Mouse (Mus musculus) adrenal gland, postnatal 10 days (tissue): ENCODE results near the gene Ston2. TPM values are rescaled to one million over a fixed set of nuclear protein-coding genes. Genes with fewer than 3 reads are reported as not detected.
A peak's percentile ranks its signal among the peaks of the same experiment; 100 is the strongest.

Source experiments
- DNase-seq: peaks from one replicate; pipeline ENCODE4 v3.0.0; 2021; ENCODE audit warnings: mixed read lengths
- total RNA-seq, 2 experiments: library from RNA; stranded (reverse); gene quantifications; 2 replicates each; pipeline ENCODE4 v1.2.3; 2021

Gene Ston2
- total RNA-seq, 2 experiments from 2014 or later, result 10.0 to 12.9 TPM

DNA sequence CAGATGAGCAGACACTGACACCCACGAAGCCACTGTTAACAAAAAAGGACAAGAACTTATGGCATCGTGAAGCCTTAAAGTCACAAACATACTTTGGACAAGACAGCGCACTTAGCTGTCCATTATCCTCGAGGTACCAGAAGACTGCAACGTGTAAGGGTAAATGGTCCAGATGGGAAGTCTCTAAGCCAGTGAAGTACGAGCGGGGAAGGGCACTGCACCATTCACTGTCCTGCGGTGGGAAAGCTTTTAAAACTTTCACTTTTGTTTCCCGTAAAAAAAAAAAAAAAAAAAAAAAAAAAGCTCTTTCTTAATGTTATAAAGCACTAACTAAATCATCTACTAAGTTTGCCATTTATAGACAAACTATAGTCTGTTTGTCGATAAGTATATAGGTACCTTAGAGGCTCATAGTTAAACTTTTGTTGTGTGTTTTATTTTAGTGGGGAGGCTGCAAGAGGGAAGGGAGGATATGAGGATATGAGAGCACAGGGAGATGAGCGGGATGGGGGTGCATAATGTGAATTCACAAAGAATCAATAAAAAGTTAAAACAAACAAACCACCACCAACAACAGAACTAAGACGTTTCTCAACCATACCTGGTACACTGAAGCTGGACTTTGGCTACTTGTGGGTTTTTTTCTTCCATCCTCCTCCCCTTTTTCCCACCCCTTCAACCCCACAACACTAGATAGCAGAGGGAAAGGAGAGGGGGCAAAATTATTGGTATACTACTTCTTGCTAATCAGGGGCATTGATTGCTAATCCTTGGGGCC lies 127.4 kb downstream of the Ston2 start:
- DNase-seq, result no peak

GRCm38 (mm10) chr12:91654399-91655122 lies 133.6 kb downstream of the Ston2 start:
- DNase-seq, result peak; percentile 50

DNA sequence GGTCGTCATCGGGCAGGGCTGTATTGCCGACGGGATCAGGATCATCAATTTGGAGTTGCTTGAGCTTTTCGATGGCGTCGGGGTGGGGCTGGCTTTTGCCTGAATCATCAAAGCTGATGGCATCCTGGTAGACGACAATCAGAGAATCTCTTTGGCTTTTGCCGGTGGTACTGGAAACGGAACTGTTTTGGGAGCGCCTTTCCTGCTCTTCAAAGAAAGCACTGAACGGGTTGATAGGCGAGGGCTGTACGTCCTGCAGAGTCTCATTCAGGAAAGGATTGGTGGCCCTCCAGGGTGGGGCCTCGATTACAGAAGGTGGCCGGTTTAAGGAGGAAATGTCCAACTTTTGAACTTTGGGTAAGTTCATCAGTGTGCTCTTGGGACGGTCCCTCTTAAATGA lies 139.8 kb downstream of the Ston2 start:
- DNase-seq, result no peak

GRCm38 (mm10) chr12:91645361-91646123 lies 142.6 kb downstream of the Ston2 start:
- DNase-seq, result no peak

- no peak for DNase-seq
These were observed 145.0 kb downstream of the Ston2 start for GRCm38 (mm10) chr12:91643221-91643620.

DNA sequence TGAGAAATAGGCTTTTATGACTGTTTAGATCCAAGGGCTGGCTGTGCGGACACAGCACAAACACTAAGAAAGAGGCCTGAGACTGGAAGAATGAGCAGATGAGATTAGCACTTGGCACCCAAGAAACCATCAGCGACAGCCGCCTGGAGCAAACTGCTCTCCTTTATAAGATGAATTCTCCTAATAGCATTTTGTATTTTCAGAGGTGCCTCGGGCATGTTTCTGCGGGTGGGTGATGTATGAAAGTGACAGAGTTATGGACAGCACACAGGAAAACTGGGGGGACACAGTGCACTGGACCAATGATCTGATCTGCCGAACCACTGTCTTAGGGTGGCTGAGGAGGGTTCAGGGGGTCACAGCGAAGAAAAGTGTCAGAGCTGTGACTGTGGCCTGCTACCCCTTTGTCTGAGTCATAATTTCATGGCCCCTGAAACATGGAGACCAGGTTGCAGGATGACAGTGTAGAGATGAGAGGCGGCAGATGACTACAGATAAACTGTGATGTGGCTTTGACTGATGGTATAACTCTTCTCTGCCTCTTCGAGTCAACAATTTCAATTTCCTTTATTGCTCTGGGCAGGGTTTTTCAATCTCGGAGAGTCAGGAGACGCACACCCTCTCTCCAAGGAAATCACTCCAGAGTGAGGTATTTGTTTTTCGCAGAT lies 145.6 kb downstream of the Ston2 start:
- DNase-seq, result no peak

DNA sequence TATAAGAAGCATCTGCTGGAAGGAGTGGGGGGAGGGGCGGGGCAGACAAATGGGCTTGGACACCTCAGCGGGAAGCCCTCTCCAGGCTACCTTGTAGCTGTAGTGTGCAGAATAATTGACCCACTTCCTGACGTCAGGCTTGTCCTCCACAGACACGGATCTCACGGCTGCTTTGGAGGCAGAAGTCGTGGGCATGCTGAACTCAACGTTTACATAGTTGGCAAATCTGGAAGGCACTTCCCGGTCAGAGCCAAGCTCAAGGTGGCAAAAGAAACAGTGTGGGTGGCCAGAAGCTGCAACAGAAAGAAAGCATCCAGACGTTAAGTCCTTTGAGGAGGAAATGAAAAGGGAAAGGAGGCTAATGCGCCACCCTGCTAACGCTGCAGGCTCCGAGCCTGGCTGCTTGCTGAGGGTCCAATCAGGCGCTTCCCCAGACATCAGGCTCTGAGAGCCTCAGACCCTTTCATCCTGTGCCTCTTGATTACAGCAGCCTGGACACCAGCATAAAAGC lies 146.5 kb downstream of the Ston2 start:
- peak; percentile 47 for DNase-seq

GRCm38 (mm10) chr12:91641133-91641532 lies 147.1 kb downstream of the Ston2 start:
- DNase-seq, result no peak

DNA sequence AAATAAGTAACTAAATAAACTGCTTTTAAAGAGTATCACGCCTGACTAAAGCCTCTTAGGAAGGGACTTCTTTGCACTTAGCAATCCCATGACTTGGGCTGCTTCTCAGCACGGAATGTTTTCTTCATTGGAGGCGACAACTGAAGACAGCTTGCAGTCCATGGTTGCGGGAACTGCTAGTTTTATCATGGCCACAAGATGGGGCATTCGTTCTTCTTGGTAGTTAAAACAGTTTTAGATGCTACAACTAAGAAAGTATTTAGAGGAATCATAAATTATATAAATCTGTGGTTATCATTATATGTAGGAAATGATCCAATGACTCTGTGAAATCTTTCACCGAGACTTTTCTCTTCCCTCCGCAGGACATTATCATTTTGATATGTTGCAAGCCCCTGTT lies 147.5 kb downstream of the Ston2 start:
- DNase-seq, result peak; percentile 72

GRCm38 (mm10) chr12:91638351-91638750 lies 149.8 kb downstream of the Ston2 start:
- peak; percentile 51 for DNase-seq

DNA sequence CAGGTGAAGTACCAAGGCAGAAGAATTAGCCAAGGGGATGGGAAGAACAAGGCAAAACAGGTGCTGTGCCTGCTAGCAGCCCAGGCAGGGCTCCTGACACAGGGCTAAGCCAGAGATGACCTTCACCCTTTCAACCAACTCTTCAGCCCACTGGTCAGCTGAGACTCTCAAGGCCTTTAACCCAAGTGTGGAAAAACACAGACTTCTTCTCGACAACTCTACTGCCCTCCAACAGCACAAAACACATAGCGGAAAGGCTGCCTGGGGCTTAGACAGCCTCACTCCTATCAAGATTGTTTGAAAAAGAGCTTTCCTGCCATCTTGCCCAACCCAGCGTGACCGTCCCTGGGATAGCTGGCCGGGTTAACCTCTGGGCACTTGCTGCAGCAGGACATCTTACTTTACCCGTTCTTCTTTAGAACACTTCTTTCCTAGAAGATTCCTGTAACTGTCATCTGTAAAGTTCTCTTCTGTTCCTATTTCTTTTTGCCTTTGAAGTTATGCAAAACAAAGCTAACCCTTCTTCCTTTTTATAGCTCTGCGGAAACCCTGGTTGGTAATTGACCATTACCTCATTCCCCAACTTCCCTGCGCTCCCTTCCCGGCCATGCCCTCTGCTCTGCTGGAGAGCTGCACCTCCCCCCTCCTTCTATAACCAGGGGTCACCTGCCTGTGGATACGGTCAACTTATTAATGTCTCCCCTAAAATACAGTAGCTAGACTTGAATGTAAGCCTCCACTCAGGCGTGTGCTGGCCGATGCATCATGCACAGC lies 150.9 kb downstream of the Ston2 start:
- no peak for DNase-seq

DNA sequence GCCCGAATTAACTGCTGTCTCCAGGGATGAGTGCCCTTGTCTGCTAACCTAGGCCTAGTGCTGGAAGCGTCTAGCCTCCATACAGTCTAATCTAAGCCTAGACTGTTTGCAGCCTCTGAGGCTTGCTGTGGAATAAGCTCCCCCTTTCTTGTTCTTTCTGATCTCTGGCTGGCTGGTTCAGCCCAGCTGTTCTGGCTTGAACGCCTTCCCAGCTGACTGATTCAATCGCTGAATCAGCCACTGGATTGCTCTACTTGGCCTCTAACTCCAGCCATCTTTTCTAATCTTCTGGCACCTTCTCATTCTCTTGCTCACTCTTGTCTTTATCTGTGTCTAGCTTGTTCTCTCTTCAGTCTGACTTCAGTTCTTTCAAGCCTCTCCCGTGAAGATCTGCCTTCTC lies 161.7 kb downstream of the Ston2 start:
- no peak for DNase-seq

GRCm38 (mm10) chr12:91625013-91625412 lies 163.2 kb downstream of the Ston2 start:
- DNase-seq, result peak; percentile 67

DNA sequence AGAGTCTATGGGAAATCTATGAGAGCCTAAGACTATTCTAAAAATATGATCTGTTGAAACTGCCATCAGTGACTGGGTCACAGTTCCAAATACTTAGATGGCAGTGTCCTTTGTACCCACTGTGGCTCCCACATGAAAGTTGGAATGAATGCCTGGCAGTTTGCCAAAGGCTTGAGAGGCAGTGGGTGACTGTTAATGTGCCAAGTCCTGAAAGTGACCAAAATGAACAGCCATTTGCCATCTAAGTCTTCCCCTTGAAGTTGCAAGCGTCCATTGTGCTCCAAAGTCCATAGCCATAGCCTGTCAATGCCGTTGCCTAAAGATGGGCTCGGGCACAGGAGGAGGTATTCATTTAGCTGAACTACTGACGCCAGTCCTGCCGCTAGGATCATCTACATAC lies 178.8 kb downstream of the Ston2 start:
- peak; percentile 44 for DNase-seq

- no peak for DNase-seq
These were observed 180.5 kb downstream of the Ston2 start for GRCm38 (mm10) chr12:91607678-91608077.

- DNase-seq, result no peak
These were observed 181.5 kb downstream of the Ston2 start for GRCm38 (mm10) chr12:91606651-91607050.

GRCm38 (mm10) chr12:91604600-91604999 lies 183.6 kb downstream of the Ston2 start:
- DNase-seq, result no peak

DNA sequence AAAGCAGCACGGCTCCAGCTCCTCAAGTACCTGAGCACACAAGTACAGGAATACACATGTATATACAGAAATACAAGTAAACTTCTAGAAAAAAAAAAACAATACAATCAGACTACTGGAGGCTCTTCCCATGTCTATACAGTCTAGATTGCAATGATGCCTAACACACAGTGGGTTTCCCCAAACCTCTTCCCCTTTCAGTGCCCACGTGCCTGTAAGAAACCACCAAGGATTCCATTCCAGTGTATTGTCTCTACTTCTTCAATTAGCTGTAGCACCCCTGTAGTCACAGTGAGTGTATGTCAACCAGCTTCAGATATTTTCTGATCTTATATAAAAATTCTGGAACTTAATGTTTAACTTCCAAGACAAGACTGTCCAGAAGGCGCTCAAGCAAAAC lies 196.1 kb downstream of the Ston2 start:
- no peak for DNase-seq

GRCm38 (mm10) chr12:91591191-91591590 lies 197.0 kb downstream of the Ston2 start:
- DNase-seq, result no peak

DNA sequence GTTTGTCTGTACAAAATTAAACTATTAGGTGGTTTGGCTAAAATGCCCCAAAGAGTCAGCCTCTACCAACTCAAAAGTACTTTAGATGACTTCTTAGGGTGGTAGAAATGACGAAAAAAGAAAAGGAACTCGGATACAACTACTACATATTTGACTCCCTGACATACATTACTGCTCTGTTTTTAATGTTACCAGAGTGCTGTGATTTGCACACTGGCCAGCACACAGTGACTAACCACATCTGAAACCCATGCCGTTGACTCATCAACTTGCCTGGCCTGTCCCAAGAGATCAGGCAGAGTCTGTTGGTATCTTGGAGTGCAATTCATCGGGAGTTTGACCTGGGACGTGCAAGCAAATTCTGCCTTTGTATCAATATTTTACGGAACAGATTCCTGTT lies 197.5 kb downstream of the Ston2 start:
- peak; percentile 55 for DNase-seq
